Comparison of ENCODE assay signal across 15 mouse cellular contexts in the genomic region with DNA sequence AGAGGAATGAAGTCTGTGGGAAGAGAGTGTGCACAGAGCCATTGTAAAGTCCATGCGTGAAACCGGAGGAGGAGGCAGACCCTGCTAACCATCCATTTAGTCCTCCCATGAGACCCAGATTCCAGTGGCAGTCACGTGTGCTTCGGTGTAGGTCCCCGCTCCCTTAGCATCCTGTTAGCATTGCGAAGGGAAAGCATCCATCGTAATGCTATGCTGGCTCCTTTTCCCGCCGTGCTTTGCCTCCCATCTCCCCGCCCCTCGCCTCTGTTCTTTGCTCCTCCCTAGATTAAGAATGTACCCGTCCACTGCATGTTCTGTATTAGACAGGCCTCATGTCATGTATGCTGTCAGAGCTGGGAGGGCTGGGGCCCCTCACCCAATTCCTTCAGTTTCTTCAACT. TPM values are rescaled to one million over a fixed set of nuclear protein-coding genes. Genes with fewer than 3 reads are reported as not detected.
DNase-seq lines count a peak whose midpoint lies in the region; ATAC-seq and TF ChIP-seq lines count a peak whose summit lies in the region.
"Had no signal": no experiment of that assay in that cellular context is flagged by ENCODE, and none has a peak within 500 bp of the region (broad histone marks: within the 10 kb centered on the region; RNA-seq: fewer than 3 reads in every experiment).

No protein-coding gene starts in this region.

- no peak overlapping the region for H3K9ac ChIP-seq in hindbrain, embryonic 12.5 days
- H3K9ac ChIP-seq in hindbrain, postnatal 0 days (replicated peaks; ENCODE audit: low read length) = no peak overlapping the region
- no peak overlapping the region for H3K9ac ChIP-seq in neural tube, embryonic 11.5 days (ENCODE audit: low read length)
- H3K9ac ChIP-seq in limb, embryonic 13.5 days = no peak overlapping the region
- H3K9ac ChIP-seq: liver, embryonic 14.5 days; midbrain, embryonic 12.5 days had no signal

- peaks cover 2% of the 10 kb centered on the region; the same call in 1 of the 2 replicates for H3K36me3 ChIP-seq in hindbrain, embryonic 12.5 days
- H3K36me3 ChIP-seq in hindbrain, postnatal 0 days (ENCODE audit: insufficient read depth, low read length) = no peaks in the 10 kb centered on the region; the same call in 1 of the 2 replicates
- no peaks in the 10 kb centered on the region for H3K36me3 ChIP-seq in neural tube, embryonic 11.5 days (ENCODE audit: control insufficient read depth, insufficient read depth, low read length)
- no peaks in the 10 kb centered on the region for H3K36me3 ChIP-seq in limb, embryonic 13.5 days
- H3K36me3 ChIP-seq: midbrain, embryonic 12.5 days had no signal

- no peaks in the 10 kb centered on the region for H3K9me3 ChIP-seq in hindbrain, embryonic 12.5 days (replicated peaks)
- no peaks in the 10 kb centered on the region for H3K9me3 ChIP-seq in hindbrain, postnatal 0 days (ENCODE audit: low read length)
- H3K9me3 ChIP-seq in neural tube, embryonic 11.5 days (ENCODE audit: control insufficient read depth, low read length) = no peaks in the 10 kb centered on the region
- H3K9me3 ChIP-seq in limb, embryonic 13.5 days = no peaks in the 10 kb centered on the region
- H3K9me3 ChIP-seq: midbrain, embryonic 12.5 days had no signal

- H3K27me3 ChIP-seq in hindbrain, embryonic 12.5 days = no peaks in the 10 kb centered on the region
- H3K27me3 ChIP-seq in hindbrain, postnatal 0 days (ENCODE audit: insufficient read depth, low read length) = no peaks in the 10 kb centered on the region
- no peaks in the 10 kb centered on the region for H3K27me3 ChIP-seq in neural tube, embryonic 11.5 days (ENCODE audit: control insufficient read depth, insufficient read depth, low read length)
- peaks cover 5% of the 10 kb centered on the region; the same call in 1 of the 2 replicates for H3K27me3 ChIP-seq in limb, embryonic 13.5 days

- H3K4me3 ChIP-seq in hindbrain, embryonic 12.5 days = no peak overlapping the region
- H3K4me3 ChIP-seq in hindbrain, postnatal 0 days (ENCODE audit: low read length) = no peak overlapping the region
- H3K4me3 ChIP-seq in neural tube, embryonic 11.5 days (ENCODE audit: low read depth, low read length) = no peak overlapping the region
- no peak overlapping the region for H3K4me3 ChIP-seq in limb, embryonic 13.5 days
- H3K4me3 ChIP-seq: midbrain, embryonic 12.5 days; myocyte had no signal

- 54% methylated on average over 12 of the region's 12 CpGs for WGBS in hindbrain, embryonic 12.5 days
- WGBS in hindbrain, postnatal 0 days = 49% methylated on average over 12 of the region's 12 CpGs
- 38% methylated on average over 12 of the region's 12 CpGs for WGBS in neural tube, embryonic 11.5 days
- 27% methylated on average over 12 of the region's 12 CpGs for WGBS in limb, embryonic 13.5 days

- no peak for TF ChIP-seq CTCF in hindbrain, postnatal 0 days (IDR thresholded peaks at IDR 0.05; ENCODE audit: low read depth)

- H3K4me2 ChIP-seq in hindbrain, embryonic 12.5 days (replicated peaks) = no peak overlapping the region
- no peak overlapping the region for H3K4me2 ChIP-seq in hindbrain, postnatal 0 days (ENCODE audit: low read depth, low read length)
- H3K4me2 ChIP-seq in neural tube, embryonic 11.5 days (ENCODE audit: low read depth) = no peak overlapping the region
- peak overlapping the region; percentile 30 for H3K4me2 ChIP-seq in limb, embryonic 13.5 days (replicated peaks)
- H3K4me2 ChIP-seq: heart, embryonic 11.5 days; midbrain, embryonic 12.5 days had no signal

- no peak overlapping the region for H3K27ac ChIP-seq in hindbrain, embryonic 12.5 days
- no peak overlapping the region for H3K27ac ChIP-seq in hindbrain, postnatal 0 days
- H3K27ac ChIP-seq in neural tube, embryonic 11.5 days (ENCODE audit: low read depth, low read length) = no peak overlapping the region
- H3K27ac ChIP-seq in limb, embryonic 13.5 days = no peak overlapping the region
- H3K27ac ChIP-seq: liver, embryonic 14.5 days; midbrain, embryonic 12.5 days had no signal

- 0 out of 2 replicates have a peak, but pooled peaks have one; percentile 31 for ATAC-seq in hindbrain, embryonic 12.5 days (ENCODE audit: low FRiP score)
- no peak for ATAC-seq in hindbrain, postnatal 0 days
- ATAC-seq in neural tube, embryonic 11.5 days (ENCODE audit: insufficient read depth, low FRiP score, low TSS enrichment) = peak; percentile 58; the same call in 1 of the 2 replicates
- ATAC-seq in limb, embryonic 13.5 days (ENCODE audit: low FRiP score, low read depth) = peak; percentile 78

- H3K4me1 ChIP-seq in hindbrain, embryonic 12.5 days = peaks cover 36% of the 10 kb centered on the region
- peaks cover 9% of the 10 kb centered on the region for H3K4me1 ChIP-seq in hindbrain, postnatal 0 days (ENCODE audit: insufficient read depth, low read length)
- peaks cover 9% of the 10 kb centered on the region; the same call in 1 of the 2 replicates for H3K4me1 ChIP-seq in neural tube, embryonic 11.5 days (ENCODE audit: control insufficient read depth, insufficient read depth, low read length)
- H3K4me1 ChIP-seq in limb, embryonic 13.5 days = peaks cover 20% of the 10 kb centered on the region

- no peak for DNase-seq in hindbrain, postnatal 0 days (ENCODE audit: low spot score)
- peak; percentile 46 for DNase-seq in neural tube, embryonic 11.5 days (ENCODE audit: low spot score)
- DNase-seq in neural tube, embryonic 10.5 days (ENCODE audit: extremely low spot score, low spot score) = no peak
- DNase-seq in yolk sac, embryonic 10.5 days (ENCODE audit: low spot score) = peak; percentile 29
- no peak for DNase-seq in cerebellum, postnatal 25 days
- no peak for DNase-seq in adrenal gland, postnatal 25 days
- DNase-seq: adrenal gland, adult 8-10 months; cerebellum, adult 9-11 months; gastrocnemius, postnatal 25 days had no signal

RNA-seq across cellular contexts. Expression of a gene that starts 50.0 kb away (rescaled TPM):
- 23.4 and 24.1 TPM in 2 replicates for polyA plus RNA-seq in hindbrain, embryonic 12.5 days (2016; fragmentation: Nextera tagmentation; extraction: Ambion mirVana)
- 73.6 and 78.0 TPM in 2 replicates for total RNA-seq in hindbrain, postnatal 0 days (2014; rRNA removed)
- 17.3 and 17.9 TPM in 2 replicates for polyA plus RNA-seq in hindbrain, postnatal 0 days (2015; fragmentation: Nextera tagmentation; extraction: Ambion mirVana)
- polyA plus RNA-seq in neural tube, embryonic 11.5 days (2014; fragmentation: Nextera tagmentation; extraction: Ambion mirVana) = 17.3 and 22.0 TPM in 2 replicates
- polyA plus RNA-seq in limb, embryonic 13.5 days (2015; fragmentation: Nextera tagmentation; extraction: Ambion mirVana) = 11.2 and 12.4 TPM in 2 replicates
- total RNA-seq in adrenal gland, postnatal 25 days (2021) = 27.1 and 40.4 TPM in 2 replicates

Comparison
In these comparisons a context has a peak if more than half of its experiments do, and no peak if none do; other contexts are left out.
1. DNase-seq: peak in neural tube, embryonic 11.5 days (single experiment) and yolk sac, embryonic 10.5 days (single experiment); none in hindbrain, postnatal 0 days (single experiment), neural tube, embryonic 10.5 days (single experiment), cerebellum, postnatal 25 days (0 of 2) and adrenal gland, postnatal 25 days (single experiment).